Mouse (Mus musculus): Measurements from ENCODE around the gene App. TPM values are rescaled to one million over a fixed set of nuclear protein-coding genes. Genes with fewer than 3 reads are reported as not detected.

The App gene
- polyA plus RNA-seq, 1 experiment from 2014 or later: 261 TPM

- 34% methylated on average over 5 of the region's 5 CpGs for WGBS
- Histone ChIP-seq H3K4me2 (no peak overlapping the region), H3K4me3 (no peak overlapping the region), H3K36me3 (0 out of 2 replicates have a peak, but pooled peaks cover 3% of the 10 kb centered on the region), H3K4me1 (peaks cover 41% of the 10 kb centered on the region), H3K27me3 (no peaks in the 10 kb centered on the region), H3K9me3 (no peaks in the 10 kb centered on the region), H3K27ac (peak overlapping the region; percentile 2; the same call in 1 of the 2 replicates), H3K9ac (no peak overlapping the region)
- ATAC-seq (ENCODE audit: borderline replicate concordance, extremely low read depth, low FRiP score, low TSS enrichment): no peak
Measured at GRCm38 (mm10) chr16:85168821-85169220, 4.7 kb downstream of the App start.

GRCm38 (mm10) chr16:85166205-85166604 lies 7.4 kb downstream of the App start:
- Histone ChIP-seq H3K4me2 (no peak overlapping the region), H3K9me3 (no peaks in the 10 kb centered on the region), H3K9ac (no peak overlapping the region), H3K4me3 (no peak overlapping the region), H3K27ac (no peak overlapping the region), H3K36me3 (0 out of 2 replicates have a peak, but pooled peaks cover 3% of the 10 kb centered on the region), H3K4me1 (peaks cover 36% of the 10 kb centered on the region), H3K27me3 (no peaks in the 10 kb centered on the region)
- 63% methylated on average over 4 of the region's 4 CpGs for WGBS
- ATAC-seq (ENCODE audit: borderline replicate concordance, extremely low read depth, low FRiP score, low TSS enrichment): no peak

GRCm38 (mm10) chr16:85165631-85166030 lies 7.9 kb downstream of the App start:
- H3K36me3 ChIP-seq: 0 out of 2 replicates have a peak, but pooled peaks cover 3% of the 10 kb centered on the region
- no peaks in the 10 kb centered on the region for H3K9me3 ChIP-seq
- H3K4me1 ChIP-seq: peaks cover 30% of the 10 kb centered on the region
- H3K9ac ChIP-seq: no peak overlapping the region
- 50% methylated on average over 7 of the region's 7 CpGs for WGBS
- H3K4me3 ChIP-seq: no peak overlapping the region
- H3K27me3 ChIP-seq: no peaks in the 10 kb centered on the region
- ATAC-seq (ENCODE audit: borderline replicate concordance, extremely low read depth, low FRiP score, low TSS enrichment): no peak
- no peak overlapping the region for H3K27ac ChIP-seq
- H3K4me2 ChIP-seq: no peak overlapping the region

- no peaks in the 10 kb centered on the region for H3K27me3 ChIP-seq
- H3K4me2 ChIP-seq: no peak overlapping the region
- H3K36me3 ChIP-seq: 0 out of 2 replicates have a peak, but pooled peaks cover 3% of the 10 kb centered on the region
- peaks cover 25% of the 10 kb centered on the region for H3K4me1 ChIP-seq
- H3K9ac ChIP-seq: no peak overlapping the region
- 44% methylated on average over 7 of the region's 7 CpGs for WGBS
- no peak for ATAC-seq (ENCODE audit: borderline replicate concordance, extremely low read depth, low FRiP score, low TSS enrichment)
- no peak overlapping the region for H3K27ac ChIP-seq
- H3K4me3 ChIP-seq: no peak overlapping the region
- no peaks in the 10 kb centered on the region for H3K9me3 ChIP-seq
Measured at GRCm38 (mm10) chr16:85165177-85165576, 8.4 kb downstream of the App start.

GRCm38 (mm10) chr16:85162779-85163178 lies 10.8 kb downstream of the App start:
- no peaks in the 10 kb centered on the region for H3K9me3 ChIP-seq
- WGBS: 66% methylated on average over 6 of the region's 6 CpGs
- no peak overlapping the region for H3K27ac ChIP-seq
- H3K27me3 ChIP-seq: no peaks in the 10 kb centered on the region
- no peak overlapping the region for H3K4me2 ChIP-seq
- H3K36me3 ChIP-seq: no peaks in the 10 kb centered on the region
- peaks cover 15% of the 10 kb centered on the region for H3K4me1 ChIP-seq
- ATAC-seq (ENCODE audit: borderline replicate concordance, extremely low read depth, low FRiP score, low TSS enrichment): no peak
- H3K9ac ChIP-seq: no peak overlapping the region
- no peak overlapping the region for H3K4me3 ChIP-seq

- Histone ChIP-seq H3K36me3 (no peaks in the 10 kb centered on the region), H3K4me1 (peaks cover 20% of the 10 kb centered on the region; the same call in 1 of the 2 replicates), H3K9ac (no peak overlapping the region), H3K4me3 (no peak overlapping the region), H3K27ac (no peak overlapping the region), H3K9me3 (no peaks in the 10 kb centered on the region), H3K4me2 (no peak overlapping the region), H3K27me3 (no peaks in the 10 kb centered on the region)
- ATAC-seq (ENCODE audit: borderline replicate concordance, extremely low read depth, low FRiP score, low TSS enrichment): no peak
- 51% methylated on average over 2 of the region's 2 CpGs for WGBS
Measured at GRCm38 (mm10) chr16:85160140-85160539, 13.4 kb downstream of the App start.

GRCm38 (mm10) chr16:85157796-85158546 lies 15.6 kb downstream of the App start:
- Histone ChIP-seq H3K36me3 (no peaks in the 10 kb centered on the region), H3K27ac (no peak overlapping the region), H3K4me1 (peaks cover 26% of the 10 kb centered on the region; the same call in 1 of the 2 replicates), H3K4me2 (no peak overlapping the region), H3K4me3 (no peak overlapping the region), H3K9ac (no peak overlapping the region), H3K27me3 (no peaks in the 10 kb centered on the region), H3K9me3 (no peaks in the 10 kb centered on the region)
- no peak for ATAC-seq (ENCODE audit: borderline replicate concordance, extremely low read depth, low FRiP score, low TSS enrichment)
- WGBS: 63% methylated on average over 11 of the region's 11 CpGs

GRCm38 (mm10) chr16:85157156-85157555 lies 16.4 kb downstream of the App start:
- H3K27me3 ChIP-seq: no peaks in the 10 kb centered on the region
- no peak overlapping the region for H3K4me3 ChIP-seq
- no peak overlapping the region for H3K4me2 ChIP-seq
- 94% methylated on average over 2 of the region's 2 CpGs for WGBS
- H3K9ac ChIP-seq: no peak overlapping the region; the same call in 1 of the 2 replicates
- H3K9me3 ChIP-seq: no peaks in the 10 kb centered on the region
- ATAC-seq (ENCODE audit: borderline replicate concordance, extremely low read depth, low FRiP score, low TSS enrichment): no peak
- no peak overlapping the region for H3K27ac ChIP-seq
- H3K36me3 ChIP-seq: no peaks in the 10 kb centered on the region
- H3K4me1 ChIP-seq: peaks cover 34% of the 10 kb centered on the region

- no peak for ATAC-seq (ENCODE audit: borderline replicate concordance, extremely low read depth, low FRiP score, low TSS enrichment)
- H3K9ac ChIP-seq: no peak overlapping the region
- no peak overlapping the region for H3K4me2 ChIP-seq
- no peak overlapping the region for H3K4me3 ChIP-seq
- 48% methylated on average over 10 of the region's 10 CpGs for WGBS
- H3K9me3 ChIP-seq: no peaks in the 10 kb centered on the region
- H3K36me3 ChIP-seq: no peaks in the 10 kb centered on the region
- H3K27ac ChIP-seq: no peak overlapping the region
- H3K27me3 ChIP-seq: no peaks in the 10 kb centered on the region
- peaks cover 45% of the 10 kb centered on the region for H3K4me1 ChIP-seq
Measured at GRCm38 (mm10) chr16:85155836-85156235, 17.7 kb downstream of the App start.

- Histone ChIP-seq H3K27ac (no peak overlapping the region), H3K36me3 (no peaks in the 10 kb centered on the region), H3K9me3 (no peaks in the 10 kb centered on the region), H3K4me2 (no peak overlapping the region), H3K4me1 (peaks cover 59% of the 10 kb centered on the region), H3K27me3 (no peaks in the 10 kb centered on the region), H3K4me3 (no peak overlapping the region), H3K9ac (no peak overlapping the region)
- 67% methylated on average over 8 of the region's 8 CpGs for WGBS
- ATAC-seq (ENCODE audit: borderline replicate concordance, extremely low read depth, low FRiP score, low TSS enrichment): no peak
Measured at GRCm38 (mm10) chr16:85152457-85152856, 21.1 kb downstream of the App start.

- WGBS: 23% methylated on average over 7 of the region's 7 CpGs
- H3K9me3 ChIP-seq: no peaks in the 10 kb centered on the region
- no peaks in the 10 kb centered on the region for H3K27me3 ChIP-seq
- H3K9ac ChIP-seq: no peak overlapping the region
- H3K36me3 ChIP-seq: no peaks in the 10 kb centered on the region
- no peak overlapping the region for H3K4me3 ChIP-seq
- no peak for ATAC-seq (ENCODE audit: borderline replicate concordance, extremely low read depth, low FRiP score, low TSS enrichment)
- H3K27ac ChIP-seq: peak overlapping the region; percentile 12; the same call in 1 of the 2 replicates
- H3K4me1 ChIP-seq: peaks cover 59% of the 10 kb centered on the region
- H3K4me2 ChIP-seq: no peak overlapping the region
Measured at GRCm38 (mm10) chr16:85151681-85152080, 21.9 kb downstream of the App start.

GRCm38 (mm10) chr16:85150902-85151301 lies 22.7 kb downstream of the App start:
- H3K27ac ChIP-seq: no peak overlapping the region
- H3K4me2 ChIP-seq: no peak overlapping the region
- no peak overlapping the region for H3K9ac ChIP-seq
- 37% methylated on average over 9 of the region's 9 CpGs for WGBS
- H3K9me3 ChIP-seq: no peaks in the 10 kb centered on the region
- no peak overlapping the region for H3K4me3 ChIP-seq
- H3K27me3 ChIP-seq: no peaks in the 10 kb centered on the region
- peaks cover 53% of the 10 kb centered on the region for H3K4me1 ChIP-seq
- no peak for ATAC-seq (ENCODE audit: borderline replicate concordance, extremely low read depth, low FRiP score, low TSS enrichment)
- H3K36me3 ChIP-seq: no peaks in the 10 kb centered on the region

Data from lung, embryonic 15.5 days (tissue).